Comparison of ENCODE assay signal across 9 mouse cellular contexts in the genomic region with DNA sequence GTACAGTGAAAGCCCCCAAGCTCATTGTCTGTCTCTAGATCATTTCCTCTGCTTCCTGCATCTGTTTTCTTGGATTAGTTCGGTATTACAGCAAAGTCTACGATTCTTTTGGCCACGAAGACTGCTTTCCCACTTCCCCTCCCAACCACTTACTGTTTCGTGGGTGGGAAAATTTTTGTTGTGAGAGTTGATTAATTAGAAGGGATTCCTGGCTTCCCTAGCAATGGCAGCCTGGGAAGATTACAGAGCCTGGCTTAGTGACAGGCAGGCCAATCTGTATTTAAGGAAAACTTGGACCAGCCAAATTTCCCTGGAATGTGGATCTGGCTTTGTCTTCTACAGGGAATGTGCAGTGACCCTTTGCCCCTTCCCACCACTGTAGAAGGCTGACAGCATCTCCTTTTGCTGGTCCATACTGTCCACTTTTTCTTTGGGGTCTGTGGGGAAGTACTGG. TPM values are rescaled to one million over a fixed set of nuclear protein-coding genes. Genes with fewer than 3 reads are reported as not detected.
DNase-seq lines count a peak whose midpoint lies in the region; ATAC-seq and TF ChIP-seq lines count a peak whose summit lies in the region.
"Had no signal": no experiment of that assay in that cellular context is flagged by ENCODE, and none has a peak within 500 bp of the region (broad histone marks: within the 10 kb centered on the region; RNA-seq: fewer than 3 reads in every experiment).

No protein-coding gene starts in this region.

- H3K9ac ChIP-seq in lung, postnatal 0 days (replicated peaks; ENCODE audit: low read depth) = no peak overlapping the region
- H3K9ac ChIP-seq in hindbrain, embryonic 11.5 days (ENCODE audit: low read depth, low read length) = no peak overlapping the region

- no peak overlapping the region for H3K4me2 ChIP-seq in lung, postnatal 0 days (replicated peaks; ENCODE audit: low read depth, low read length)
- H3K4me2 ChIP-seq in hindbrain, embryonic 11.5 days (replicated peaks; ENCODE audit: low read depth, low read length) = no peak overlapping the region

- H3K4me3 ChIP-seq in lung, postnatal 0 days (ENCODE audit: low read depth, low read length) = no peak overlapping the region
- H3K4me3 ChIP-seq in lung, adult 2 months (replicated peaks; ENCODE audit: extremely low read depth, low read depth, low read length) = no peak overlapping the region
- no peak overlapping the region for H3K4me3 ChIP-seq in hindbrain, embryonic 11.5 days (ENCODE audit: low read depth, low read length)
- H3K4me3 ChIP-seq: myocyte had no signal

- H3K36me3 ChIP-seq in lung, postnatal 0 days (ENCODE audit: insufficient read depth, low read length) = no peaks in the 10 kb centered on the region
- H3K36me3 ChIP-seq in hindbrain, embryonic 11.5 days (ENCODE audit: control insufficient read depth, insufficient read depth, low read length) = no peaks in the 10 kb centered on the region

- H3K9me3 ChIP-seq in lung, postnatal 0 days (ENCODE audit: low read length) = no peaks in the 10 kb centered on the region
- H3K9me3 ChIP-seq in hindbrain, embryonic 11.5 days (ENCODE audit: control insufficient read depth, low read length) = no peaks in the 10 kb centered on the region

- H3K27ac ChIP-seq in lung, postnatal 0 days (ENCODE audit: low read length) = no peak overlapping the region
- H3K27ac ChIP-seq in hindbrain, embryonic 11.5 days (ENCODE audit: low read depth, low read length) = no peak overlapping the region

- 0 out of 2 replicates have a peak, but pooled peaks cover 6% of the 10 kb centered on the region for H3K4me1 ChIP-seq in lung, postnatal 0 days (ENCODE audit: insufficient read depth, low read depth, low read length)
- H3K4me1 ChIP-seq in lung, adult 2 months (ENCODE audit: control insufficient read depth, insufficient read depth, low read length) = peaks cover 5% of the 10 kb centered on the region
- H3K4me1 ChIP-seq in hindbrain, embryonic 11.5 days (replicated peaks; ENCODE audit: control insufficient read depth, insufficient read depth, low read length) = 0 out of 2 replicates have a peak, but pooled peaks cover 3% of the 10 kb centered on the region

- ATAC-seq in lung, postnatal 0 days = no peak; the same call in 1 of the 2 replicates
- peak; percentile 43; the same call in 1 of the 2 replicates for ATAC-seq in hindbrain, embryonic 11.5 days (ENCODE audit: low FRiP score)
- ATAC-seq in inflammation-experienced regulatory T-cells, adult 6 months = no peak

- TF ChIP-seq CTCF in lung, postnatal 0 days (IDR thresholded peaks at IDR 0.05) = no peak
- no peak for TF ChIP-seq CTCF in lung, adult 2 months (IDR thresholded peaks at IDR 0.05; ENCODE audit: insufficient read depth, low read length)

- 0 out of 2 replicates have a peak, but pooled peaks have one; percentile 23 for TF ChIP-seq EP300 in lung, postnatal 0 days (IDR thresholded peaks at IDR 0.05)

- DNase-seq in cerebellum, postnatal 10 days = peak; percentile 13 to 29
- no peak for DNase-seq in cerebellum, adult 8-10 months
- peak; percentile 12 for DNase-seq in lung, postnatal 0 days (ENCODE audit: low spot score)
- no peak for DNase-seq in lung, adult 2 months
- peak; percentile 25 for DNase-seq in hindbrain, embryonic 11.5 days (ENCODE audit: low spot score)
- DNase-seq in retina, postnatal 1 day = peak; percentile 35
- no peak for DNase-seq in ovary, adult 18-20 months (ENCODE audit: low spot score)

- no peak for TF ChIP-seq POLR2A in lung, adult 2 months (IDR thresholded peaks at IDR 0.05; ENCODE audit: borderline replicate concordance, extremely low read depth, low read depth, low read length)

- no peaks in the 10 kb centered on the region for H3K27me3 ChIP-seq in lung, postnatal 0 days (replicated peaks; ENCODE audit: insufficient read depth, low read length)
- H3K27me3 ChIP-seq in hindbrain, embryonic 11.5 days (ENCODE audit: control insufficient read depth, insufficient read depth, low read length) = no peaks in the 10 kb centered on the region

- WGBS in lung, postnatal 0 days = 20% methylated on average over 4 of the region's 4 CpGs
- WGBS in lung, adult 2 months = 11% methylated on average over 4 of the region's 4 CpGs
- WGBS in hindbrain, embryonic 11.5 days = 29% methylated on average over 4 of the region's 4 CpGs

RNA-seq across cellular contexts. Expression of gene AL731706.1, which starts 20.8 kb away (rescaled TPM):
- 24.3 and 24.8 TPM in 2 replicates for polyA plus RNA-seq in lung, postnatal 0 days (2015; fragmentation: Nextera tagmentation; extraction: Ambion mirVana)
- 2.6 and 5.3 TPM in 2 replicates for polyA plus RNA-seq in lung, adult 2 months (2012; rRNA removed)
- polyA plus RNA-seq in hindbrain, embryonic 11.5 days (2014; fragmentation: Nextera tagmentation; extraction: Ambion mirVana) = 25.4 and 28.8 TPM in 2 replicates
- polyA plus RNA-seq in inflammation-experienced regulatory T-cells, adult 6 months (2017; shearing (Covaris generic)) = 10 to 100 TPM; 14.1 to 26.3 (median 18.6) TPM

RNA-seq across cellular contexts. Expression of gene Mkks, which starts 20.8 kb away (rescaled TPM):
- polyA plus RNA-seq in lung, postnatal 0 days (2015; fragmentation: Nextera tagmentation; extraction: Ambion mirVana) = 6.7 and 7.6 TPM in 2 replicates
- 3.6 and 4.7 TPM in 2 replicates for polyA plus RNA-seq in lung, adult 2 months (2012; rRNA removed)
- polyA plus RNA-seq in hindbrain, embryonic 11.5 days (2014; fragmentation: Nextera tagmentation; extraction: Ambion mirVana) = 18.3 and 18.8 TPM in 2 replicates
- polyA plus RNA-seq in inflammation-experienced regulatory T-cells, adult 6 months (2017; shearing (Covaris generic)) = 10 to 100 TPM; 11.4 to 13.7 (median 11.5) TPM

RNA-seq across cellular contexts. Expression of gene Slx4ip, which starts 21.0 kb away (rescaled TPM):
- 3.1 and 3.2 TPM in 2 replicates for polyA plus RNA-seq in lung, postnatal 0 days (2015; fragmentation: Nextera tagmentation; extraction: Ambion mirVana)
- 0.38 and 0.70 TPM in 2 replicates for polyA plus RNA-seq in lung, adult 2 months (2012; rRNA removed)
- 8.8 and 11.9 TPM in 2 replicates for polyA plus RNA-seq in hindbrain, embryonic 11.5 days (2014; fragmentation: Nextera tagmentation; extraction: Ambion mirVana)
- 1 to 10 TPM; 4.8 to 6.7 (median 6.1) TPM for polyA plus RNA-seq in inflammation-experienced regulatory T-cells, adult 6 months (2017; shearing (Covaris generic))

RNA-seq across cellular contexts. Expression of gene AL731706.2, which starts 26.5 kb away (rescaled TPM):
- 21.4 and 24.6 TPM in 2 replicates for polyA plus RNA-seq in lung, postnatal 0 days (2015; fragmentation: Nextera tagmentation; extraction: Ambion mirVana)
- not detected in 2 replicates for polyA plus RNA-seq in lung, adult 2 months (2012; rRNA removed)
- polyA plus RNA-seq in hindbrain, embryonic 11.5 days (2014; fragmentation: Nextera tagmentation; extraction: Ambion mirVana) = 25.8 and 27.1 TPM in 2 replicates
- 10 to 100 TPM in 2 of 3 experiments, not detected in 1; 13.1 to 24.4 TPM for polyA plus RNA-seq in inflammation-experienced regulatory T-cells, adult 6 months (2017; shearing (Covaris generic))

Comparison
In these comparisons a context has a peak if more than half of its experiments do, and no peak if none do; other contexts are left out.
1. DNase-seq: peak in cerebellum, postnatal 10 days (2 of 2), lung, postnatal 0 days (single experiment), hindbrain, embryonic 11.5 days (single experiment) and retina, postnatal 1 day (single experiment); none in cerebellum, adult 8-10 months (single experiment), lung, adult 2 months (single experiment) and ovary, adult 18-20 months (single experiment).